Mouse (Mus musculus): ENCODE measurements around the gene Pcna. TPM values are rescaled to one million over a fixed set of nuclear protein-coding genes. Genes with fewer than 3 reads are reported as not detected.
A peak's percentile ranks its signal among the peaks of the same experiment; 100 is the strongest.

Pcna gene
- polyA plus RNA-seq, 1 experiment, result 66.3 TPM

DNA sequence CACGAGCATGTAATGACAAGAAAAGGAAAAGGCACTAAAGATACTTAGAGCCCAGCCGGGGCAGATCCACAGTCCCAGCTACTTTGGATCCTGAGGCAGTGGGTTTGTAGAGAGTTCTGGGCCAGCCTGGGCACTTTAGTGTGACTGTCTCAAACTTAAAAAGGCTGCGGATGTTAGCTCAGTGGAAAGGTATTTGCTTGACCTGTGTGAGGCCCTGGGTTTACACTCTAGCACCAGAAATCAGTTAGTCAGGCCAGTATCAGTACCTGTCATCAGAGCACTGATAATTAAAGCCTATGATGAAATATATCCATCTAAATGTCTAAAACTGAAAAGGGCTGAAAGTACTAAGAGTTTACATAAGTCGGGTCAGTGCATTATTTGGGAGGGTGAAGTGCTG lies 23.1 kb upstream of the Pcna start:
- Histone ChIP-seq H3K4me3 (ENCODE audit: insufficient read depth, low read length) (no peak overlapping the region), H3K27ac (ENCODE audit: insufficient read depth, low read length) (no peak overlapping the region), H3K4me1 (ENCODE audit: control insufficient read depth, insufficient read depth, low read length) (peaks cover 8% of the 10 kb centered on the region)
- no peak for TF ChIP-seq CTCF (IDR thresholded peaks at IDR 0.05; ENCODE audit: extremely low read depth, insufficient read depth, low read length)
- no peak for TF ChIP-seq POLR2A (IDR thresholded peaks at IDR 0.05; ENCODE audit: extremely low read depth, insufficient read depth, low read length)

DNA sequence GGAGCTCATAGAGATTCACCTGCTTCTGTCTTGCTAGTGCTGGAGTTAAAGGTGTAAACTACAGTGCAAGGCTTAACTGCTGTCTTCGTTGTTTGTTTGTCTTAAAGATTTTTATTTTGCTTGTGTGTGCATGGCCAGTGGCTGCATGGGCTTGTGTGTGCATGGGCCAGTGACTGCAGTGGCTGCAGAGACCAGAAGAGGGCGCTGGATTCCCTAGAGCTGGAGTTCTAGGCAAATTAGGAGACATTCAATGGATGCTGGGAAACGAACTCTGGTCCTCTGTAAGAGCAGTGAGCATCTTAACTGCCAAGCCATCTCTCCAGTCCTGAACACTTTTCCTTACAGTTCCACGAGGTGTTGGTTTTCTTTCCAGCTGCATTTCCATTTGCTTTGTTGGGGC lies 22.4 kb upstream of the Pcna start:
- TF ChIP-seq POLR2A (IDR thresholded peaks at IDR 0.05; ENCODE audit: extremely low read depth, insufficient read depth, low read length) (no peak), CTCF (IDR thresholded peaks at IDR 0.05; ENCODE audit: extremely low read depth, insufficient read depth, low read length) (0 out of 2 replicates have a peak, but pooled peaks have one; percentile 3)
- peaks cover 9% of the 10 kb centered on the region for H3K4me1 ChIP-seq (ENCODE audit: control insufficient read depth, insufficient read depth, low read length)
- no peak overlapping the region for H3K4me3 ChIP-seq (ENCODE audit: insufficient read depth, low read length)
- H3K27ac ChIP-seq (ENCODE audit: insufficient read depth, low read length), result no peak overlapping the region

DNA sequence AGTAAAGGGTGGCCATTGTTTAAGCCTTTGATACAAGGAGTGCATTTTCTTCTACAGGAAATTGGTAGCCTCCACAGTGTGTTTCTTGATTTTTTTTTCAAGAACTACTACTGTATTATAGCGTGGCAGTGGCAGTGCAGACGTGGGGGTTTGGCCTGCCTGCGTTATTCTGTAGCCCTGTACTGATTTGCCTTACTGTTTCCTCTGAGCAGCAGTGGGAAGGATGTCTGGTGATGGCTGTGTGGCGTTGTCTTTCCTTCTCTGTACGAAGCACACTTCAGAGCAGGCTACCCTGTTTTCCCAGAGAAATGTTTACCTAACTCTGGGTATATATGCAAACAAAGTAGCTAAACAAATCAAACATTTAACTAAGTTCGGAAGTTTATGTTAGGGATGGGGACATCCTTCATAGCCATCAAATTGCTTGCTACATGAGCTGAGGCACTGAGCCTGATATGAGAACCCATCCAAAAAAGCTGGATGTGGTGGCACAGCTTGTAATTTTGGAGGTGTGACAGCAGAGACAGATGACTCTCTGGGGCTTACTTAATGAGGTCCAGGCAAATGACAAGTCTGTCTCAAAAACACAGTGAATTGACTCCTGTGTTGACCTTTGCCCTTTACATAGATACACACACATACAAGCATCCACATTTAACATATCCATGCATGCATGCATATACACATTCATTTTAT lies 19.7 kb upstream of the Pcna start:
- Histone ChIP-seq H3K4me1 (ENCODE audit: control insufficient read depth, insufficient read depth, low read length) (peaks cover 10% of the 10 kb centered on the region), H3K27ac (ENCODE audit: insufficient read depth, low read length) (no peak overlapping the region), H3K4me3 (ENCODE audit: insufficient read depth, low read length) (no peak overlapping the region)
- TF ChIP-seq CTCF (IDR thresholded peaks at IDR 0.05; ENCODE audit: extremely low read depth, insufficient read depth, low read length), result no peak
- no peak for TF ChIP-seq POLR2A (IDR thresholded peaks at IDR 0.05; ENCODE audit: extremely low read depth, insufficient read depth, low read length)

DNA sequence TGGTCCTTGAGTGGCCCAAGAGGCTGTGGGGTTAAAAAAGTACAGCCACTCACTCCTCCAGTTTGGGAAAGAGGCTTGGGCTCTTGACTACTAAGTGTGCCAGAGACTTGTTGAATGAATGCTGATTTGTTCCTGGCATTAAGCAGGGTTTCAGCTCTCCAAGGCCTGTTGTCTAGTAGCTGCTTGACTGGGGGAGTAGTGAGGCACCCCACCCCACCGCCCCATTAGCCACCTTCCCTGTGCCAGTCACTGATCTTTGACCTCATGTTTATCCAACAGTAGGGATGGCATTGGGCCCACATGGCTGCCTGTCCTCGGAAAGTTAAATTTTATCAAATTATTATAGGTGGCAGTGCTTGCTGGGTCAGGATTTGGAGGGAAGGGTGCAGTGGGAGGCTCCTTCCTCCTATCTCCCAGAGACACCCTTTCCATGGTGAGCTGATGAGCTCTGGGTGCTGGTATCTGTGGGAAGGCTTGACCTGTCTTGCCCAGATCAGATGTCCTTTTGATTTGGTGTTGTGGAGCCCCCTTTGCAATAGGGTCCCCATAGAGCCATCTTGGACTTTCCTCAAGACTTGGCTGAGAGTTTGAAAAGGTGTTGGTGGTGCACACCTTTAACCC lies 17.3 kb upstream of the Pcna start:
- TF ChIP-seq POLR2A (IDR thresholded peaks at IDR 0.05; ENCODE audit: extremely low read depth, insufficient read depth, low read length), result no peak
- TF ChIP-seq CTCF (IDR thresholded peaks at IDR 0.05; ENCODE audit: extremely low read depth, insufficient read depth, low read length), result no peak
- Histone ChIP-seq H3K4me1 (ENCODE audit: control insufficient read depth, insufficient read depth, low read length) (peaks cover 12% of the 10 kb centered on the region), H3K4me3 (ENCODE audit: insufficient read depth, low read length) (no peak overlapping the region), H3K27ac (ENCODE audit: insufficient read depth, low read length) (0 out of 2 replicates have a peak overlapping the region, but pooled peaks have one; percentile 80)

DNA sequence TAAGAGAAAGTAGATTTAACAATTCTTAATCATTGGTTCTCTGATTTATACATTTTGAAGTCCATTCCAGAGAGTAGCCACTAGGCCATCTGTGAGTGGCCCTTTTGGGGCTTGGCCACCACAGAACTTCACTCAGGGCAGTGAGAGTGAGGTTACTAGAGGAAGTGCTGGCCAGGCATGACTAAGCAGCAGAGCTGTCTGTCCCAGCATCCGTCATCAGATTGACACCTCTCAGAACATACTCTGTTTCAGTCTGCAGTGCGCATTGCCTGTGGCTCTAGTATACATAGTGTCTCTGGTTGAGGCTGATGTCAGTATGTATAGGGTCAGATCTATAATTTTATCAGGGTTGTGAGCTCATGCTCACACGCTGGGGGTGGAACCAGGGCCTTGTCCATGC lies 16.1 kb upstream of the Pcna start:
- TF ChIP-seq POLR2A (IDR thresholded peaks at IDR 0.05; ENCODE audit: extremely low read depth, insufficient read depth, low read length), result no peak
- TF ChIP-seq CTCF (IDR thresholded peaks at IDR 0.05; ENCODE audit: extremely low read depth, insufficient read depth, low read length), result no peak
- no peak overlapping the region for H3K27ac ChIP-seq (ENCODE audit: insufficient read depth, low read length)
- H3K4me1 ChIP-seq (ENCODE audit: control insufficient read depth, insufficient read depth, low read length), result peaks cover 14% of the 10 kb centered on the region

DNA sequence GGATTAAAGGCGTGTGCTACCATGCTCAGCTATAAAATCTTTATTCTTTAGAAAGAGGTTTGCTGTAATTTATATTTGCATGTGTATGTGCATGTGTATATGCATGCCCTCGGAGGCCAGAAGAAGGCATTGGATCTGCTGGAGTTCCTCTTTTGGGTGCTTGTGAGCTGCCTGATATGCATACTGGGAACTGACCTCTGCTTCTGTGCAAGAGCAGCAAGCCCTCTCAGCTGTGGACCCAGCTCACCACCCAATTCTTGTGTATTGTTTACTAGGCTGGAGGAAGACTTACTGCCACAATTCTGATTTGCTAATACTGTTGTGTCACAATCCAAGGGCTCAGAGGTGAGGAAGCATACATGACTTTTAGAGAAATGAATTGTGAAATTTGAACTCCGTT lies 13.0 kb upstream of the Pcna start:
- Histone ChIP-seq H3K27ac (ENCODE audit: insufficient read depth, low read length) (no peak overlapping the region), H3K4me1 (ENCODE audit: control insufficient read depth, insufficient read depth, low read length) (peaks cover 9% of the 10 kb centered on the region), H3K4me3 (ENCODE audit: insufficient read depth, low read length) (no peak overlapping the region)
- no peak for TF ChIP-seq POLR2A (IDR thresholded peaks at IDR 0.05; ENCODE audit: extremely low read depth, insufficient read depth, low read length)
- TF ChIP-seq CTCF (IDR thresholded peaks at IDR 0.05; ENCODE audit: extremely low read depth, insufficient read depth, low read length), result no peak

More for the DNA sequence above, 16.1 kb upstream of the Pcna start:
- no peak overlapping the region for H3K4me3 ChIP-seq (ENCODE audit: insufficient read depth, low read length)

DNA sequence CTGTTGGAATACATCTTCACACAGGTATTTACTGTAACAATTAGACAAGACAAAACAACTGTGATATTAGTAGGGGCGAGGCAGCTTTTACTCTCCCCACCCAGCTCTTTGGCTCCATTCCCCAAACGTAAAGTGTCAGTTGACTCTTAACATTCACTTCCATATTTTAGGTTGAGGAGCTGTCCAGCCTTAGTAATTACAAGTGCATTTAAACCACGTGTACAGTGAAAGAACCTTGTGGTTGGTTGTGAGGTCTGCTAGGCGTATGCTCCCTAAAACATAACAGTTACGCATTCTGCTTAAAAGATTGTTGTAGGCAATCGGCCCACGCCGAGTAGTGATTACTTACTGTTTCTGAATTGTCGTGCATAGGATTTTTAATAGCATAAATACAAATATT lies 12.1 kb upstream of the Pcna start:
- no peak for TF ChIP-seq CTCF (IDR thresholded peaks at IDR 0.05; ENCODE audit: extremely low read depth, insufficient read depth, low read length)
- no peak for TF ChIP-seq POLR2A (IDR thresholded peaks at IDR 0.05; ENCODE audit: extremely low read depth, insufficient read depth, low read length)
- Histone ChIP-seq H3K27ac (ENCODE audit: insufficient read depth, low read length) (no peak overlapping the region), H3K4me3 (ENCODE audit: insufficient read depth, low read length) (no peak overlapping the region), H3K4me1 (ENCODE audit: control insufficient read depth, insufficient read depth, low read length) (peaks cover 9% of the 10 kb centered on the region)

DNA sequence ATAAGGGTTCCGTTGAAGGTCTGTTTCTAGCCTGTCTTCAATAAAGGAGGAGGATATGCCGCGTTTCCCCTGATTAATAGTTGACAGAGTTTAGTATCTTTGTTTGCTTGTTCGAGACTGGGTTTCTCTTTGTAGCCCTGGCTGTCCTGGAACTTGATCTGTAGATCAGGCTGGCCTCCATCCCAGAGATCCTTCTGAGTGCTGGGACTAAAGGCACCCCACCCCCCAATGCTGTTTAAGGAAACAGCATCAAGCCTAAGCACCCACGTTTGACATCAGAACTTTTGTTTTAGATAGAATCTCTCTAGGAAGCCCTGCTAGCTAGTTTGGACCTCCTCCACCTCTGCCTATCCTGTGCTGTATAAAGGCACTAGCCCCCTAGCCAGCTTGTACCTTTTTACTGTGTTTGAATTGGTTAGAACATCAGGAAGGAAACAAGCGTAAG lies 11.2 kb upstream of the Pcna start:
- peaks cover 6% of the 10 kb centered on the region for H3K4me1 ChIP-seq (ENCODE audit: control insufficient read depth, insufficient read depth, low read length)
- TF ChIP-seq CTCF (IDR thresholded peaks at IDR 0.05; ENCODE audit: extremely low read depth, insufficient read depth, low read length) (no peak), POLR2A (IDR thresholded peaks at IDR 0.05; ENCODE audit: extremely low read depth, insufficient read depth, low read length) (no peak)
- H3K4me3 ChIP-seq (ENCODE audit: insufficient read depth, low read length), result peak overlapping the region; percentile 95
- peak overlapping the region; percentile 89; the same call in 1 of the 2 replicates for H3K27ac ChIP-seq (ENCODE audit: insufficient read depth, low read length)

DNA sequence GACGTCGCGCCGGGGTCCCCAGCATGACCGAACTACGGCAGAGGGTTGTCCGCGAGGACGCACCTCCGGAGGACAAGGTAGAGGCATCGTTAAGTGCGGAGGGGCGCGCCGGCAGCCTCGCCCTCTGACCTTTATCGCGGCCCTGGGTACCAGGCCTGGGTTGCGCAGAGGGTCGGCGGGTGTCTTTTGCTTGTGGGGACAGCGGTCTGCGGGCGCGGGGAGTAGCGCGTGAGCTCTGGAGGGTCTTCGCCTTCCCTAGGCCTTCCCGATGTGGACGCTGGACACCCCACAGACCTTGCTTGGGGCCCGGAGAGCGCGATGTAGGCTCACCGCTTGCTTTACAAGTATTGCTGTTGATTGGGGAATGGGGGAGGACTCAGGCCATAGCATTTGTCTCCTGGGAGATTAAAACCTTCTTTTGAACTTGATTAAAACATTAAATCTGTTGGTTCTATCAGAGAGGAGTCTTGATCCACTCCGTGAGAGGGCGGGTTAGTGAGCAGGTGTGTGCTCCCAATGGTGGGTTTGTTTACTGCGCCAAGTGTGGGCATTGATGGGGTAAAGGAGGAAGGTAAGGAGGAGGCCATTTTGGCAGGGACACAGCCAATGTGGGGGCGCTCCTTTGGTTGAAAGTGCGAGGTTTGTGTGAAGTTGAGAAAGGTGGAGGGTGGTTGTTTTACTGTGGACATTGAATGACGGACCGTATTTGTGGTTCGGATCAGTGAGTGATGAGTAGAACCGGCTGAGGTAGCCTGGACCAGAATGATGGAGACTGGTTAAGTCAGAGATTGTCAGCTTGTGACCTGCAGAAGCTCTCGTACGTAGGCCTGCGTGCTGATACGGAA lies 10.5 kb upstream of the Pcna start:
- Histone ChIP-seq H3K27ac (ENCODE audit: insufficient read depth, low read length) (peak overlapping the region; percentile 89), H3K4me1 (ENCODE audit: control insufficient read depth, insufficient read depth, low read length) (peaks cover 4% of the 10 kb centered on the region), H3K4me3 (ENCODE audit: insufficient read depth, low read length) (peak overlapping the region; percentile 95)
- TF ChIP-seq CTCF (IDR thresholded peaks at IDR 0.05; ENCODE audit: extremely low read depth, insufficient read depth, low read length) (no peak), POLR2A (IDR thresholded peaks at IDR 0.05; ENCODE audit: extremely low read depth, insufficient read depth, low read length) (0 out of 2 replicates have a peak, but pooled peaks have one; percentile 19)

All from cortical plate, adult 2 months (tissue).